Mouse (Mus musculus): ENCODE results near the gene Stpg3. TPM values are rescaled to one million over a fixed set of nuclear protein-coding genes. Genes with fewer than 3 reads are reported as not detected.

Stpg3 gene
- total RNA-seq (2012; rRNA removed) (not detected in 2 replicates), total RNA-seq (2014; rRNA removed) (not detected in 2 replicates), polyA plus RNA-seq (2012; ENCODE audit: insufficient read length, low read depth) (not detected in 2 replicates)

GRCm38 (mm10) chr2:25214444-25214843 lies at the start of gene Stpg3:
TSS of gene Stpg3 (minus strand) at chr2:25214637.
- TF ChIP-seq ZKSCAN1 (IDR thresholded peaks at IDR 0.05; ENCODE audit: borderline replicate concordance, low read depth, low read length) = no peak
- TF ChIP-seq CHD2 (IDR thresholded peaks at IDR 0.05; ENCODE audit: low read length) = no peak
- no peak for TF ChIP-seq MAX (IDR thresholded peaks at IDR 0.05; ENCODE audit: low read length)
- no peak for TF ChIP-seq ELF1 (IDR thresholded peaks at IDR 0.05; ENCODE audit: low read depth, low read length)
- no peak for TF ChIP-seq EP300 (IDR thresholded peaks at IDR 0.05; ENCODE audit: low read length)
- TF ChIP-seq CHD1 (IDR thresholded peaks at IDR 0.05; ENCODE audit: low read depth, low read length) = no peak
- TF ChIP-seq JUN (IDR thresholded peaks at IDR 0.05; ENCODE audit: insufficient read depth, low read depth, low read length) = no peak
- TF ChIP-seq HCFC1 (IDR thresholded peaks at IDR 0.05; ENCODE audit: low read depth, low read length) = no peak
- no peak for TF ChIP-seq ZMIZ1 (IDR thresholded peaks at IDR 0.05; ENCODE audit: low read depth, low read length)
- H3K9me3 ChIP-seq (replicated peaks; ENCODE audit: low read length) = no peaks in the 10 kb centered on the region
- peaks cover 5 to 6% of the 10 kb centered on the region in 2 experiments for H3K36me3 ChIP-seq (replicated peaks in 1 of 2; ENCODE audit: control insufficient read depth in 1 of 2, insufficient read depth in 1 of 2, low read length in 1 of 2)
- in situ Hi-C loops (cut with MboI; ENCODE audit: low pct_ligation_motif_present, low pct_unique_long_range_greater_than_20kb, low sequenced_read_pairs) = no loop called here
- no peak within 1 kb of the TSS for H3K4me2 ChIP-seq (ENCODE audit: insufficient read depth, low read depth, poor library complexity, severe bottlenecking)
- no peak within 1 kb of the TSS for H3K4me3 ChIP-seq (replicated peaks in 1 of 3; ENCODE audit: low read depth in 2 of 3, low read length in 2 of 3, poor library complexity in 1 of 3)
- no peak for DNase-seq (ENCODE audit: extremely low read depth)
- peaks cover 4% of the 10 kb centered on the region for H3K27me3 ChIP-seq (replicated peaks)
- peaks cover 11 to 18% of the 10 kb centered on the region in 2 experiments for H3K4me1 ChIP-seq (ENCODE audit: control insufficient read depth in 1 of 2, insufficient read depth in 2 of 2)
- no peak within 1 kb of the TSS for H3K27ac ChIP-seq (ENCODE audit: insufficient read depth, low read depth)
- dilution Hi-C loops (cut with MboI; ENCODE audit: extremely low pct_ligation_motif_present, extremely low pct_unique_long_range_greater_than_20kb, low sequenced_read_pairs) = no loop called here
- H3K79me2 ChIP-seq (replicated peaks; ENCODE audit: control insufficient read depth, extremely low read depth, insufficient read depth, poor library complexity, severe bottlenecking) = peaks cover 14% of the 10 kb centered on the region
- H3K9ac ChIP-seq (ENCODE audit: insufficient read depth, low read depth) = no peak within 1 kb of the TSS

GRCm38 (mm10) chr2:25263623-25264285 lies 49.3 kb upstream of the Stpg3 start:
- peak overlapping the region; percentile 48 for H3K4me2 ChIP-seq (ENCODE audit: insufficient read depth, low read depth, poor library complexity, severe bottlenecking)
- H3K36me3 ChIP-seq (replicated peaks in 1 of 2; ENCODE audit: control insufficient read depth in 1 of 2, insufficient read depth in 1 of 2, low read length in 1 of 2) = peaks cover 0 to 16% of the 10 kb centered on the region in 2 experiments
- TF ChIP-seq NRF1 (IDR thresholded peaks at IDR 0.05; ENCODE audit: low read depth, low read length) = no peak
- TF ChIP-seq ZMIZ1 (IDR thresholded peaks at IDR 0.05; ENCODE audit: low read depth, low read length) = no peak
- no peak for TF ChIP-seq CHD2 (IDR thresholded peaks at IDR 0.05; ENCODE audit: low read length)
- no peak for TF ChIP-seq EP300 (IDR thresholded peaks at IDR 0.05; ENCODE audit: low read length)
- no peak for TF ChIP-seq JUND (conservative IDR thresholded peaks at IDR 0.05; ENCODE audit: low read depth, low read length)
- TF ChIP-seq RCOR1 (conservative IDR thresholded peaks at IDR 0.05; ENCODE audit: low read depth, low read length) = no peak
- TF ChIP-seq MEF2A (IDR thresholded peaks at IDR 0.05; ENCODE audit: borderline replicate concordance, low read depth, low read length) = no peak
- TF ChIP-seq CHD1 (IDR thresholded peaks at IDR 0.05; ENCODE audit: low read depth, low read length) = no peak
- TF ChIP-seq MAFK (IDR thresholded peaks at IDR 0.05; ENCODE audit: insufficient replicate concordance, low read length) = no peak
- no peak for TF ChIP-seq HCFC1 (IDR thresholded peaks at IDR 0.05; ENCODE audit: low read depth, low read length)
- no peak for TF ChIP-seq POLR2AphosphoS2 (IDR thresholded peaks at IDR 0.05; ENCODE audit: low read depth, low read length)
- TF ChIP-seq IRF4 (IDR thresholded peaks at IDR 0.05; ENCODE audit: low read depth, low read length) = no peak
- TF ChIP-seq CTCF (conservative IDR thresholded peaks at IDR 0.05 in 1 of 2, IDR thresholded peaks at IDR 0.05 in 1 of 2; ENCODE audit: low read depth in 2 of 2, low read length in 2 of 2) = no peak
- TF ChIP-seq JUN (IDR thresholded peaks at IDR 0.05; ENCODE audit: insufficient read depth, low read depth, low read length) = no peak
- no peak for TF ChIP-seq RAD21 (IDR thresholded peaks at IDR 0.05; ENCODE audit: low read depth, low read length)
- no peak for TF ChIP-seq GABPA (IDR thresholded peaks at IDR 0.05; ENCODE audit: insufficient replicate concordance, low read depth, low read length)
- no peak for TF ChIP-seq MAZ (IDR thresholded peaks at IDR 0.05; ENCODE audit: low read depth, low read length)
- no peak for TF ChIP-seq SMC3 (IDR thresholded peaks at IDR 0.05; ENCODE audit: low read depth, low read length)
- no peak for TF ChIP-seq KAT2A (IDR thresholded peaks at IDR 0.05; ENCODE audit: insufficient replicate concordance, low read length)
- no peak for DNase-seq (ENCODE audit: extremely low read depth)
- no peaks in the 10 kb centered on the region for H3K9me3 ChIP-seq (replicated peaks; ENCODE audit: low read length)
- H3K4me1 ChIP-seq (ENCODE audit: control insufficient read depth in 1 of 2, insufficient read depth in 2 of 2) = peaks cover 23 to 60% of the 10 kb centered on the region in 2 experiments
- H3K27ac ChIP-seq (ENCODE audit: insufficient read depth, low read depth) = no peak overlapping the region
- H3K9ac ChIP-seq (ENCODE audit: insufficient read depth, low read depth) = peak overlapping the region; percentile 72; the same call in 1 of the 2 replicates
- H3K4me3 ChIP-seq (replicated peaks in 1 of 3; ENCODE audit: low read depth in 2 of 3, low read length in 2 of 3, poor library complexity in 1 of 3) = peak overlapping the region; percentile 80 to 86 (median 83)
- dilution Hi-C loops (cut with MboI; ENCODE audit: extremely low pct_ligation_motif_present, extremely low pct_unique_long_range_greater_than_20kb, low sequenced_read_pairs) = no loop called here
- in situ Hi-C loops (cut with MboI; ENCODE audit: low pct_ligation_motif_present, low pct_unique_long_range_greater_than_20kb, low sequenced_read_pairs) = no loop called here
- H3K79me2 ChIP-seq (replicated peaks; ENCODE audit: control insufficient read depth, extremely low read depth, insufficient read depth, poor library complexity, severe bottlenecking) = peaks cover 5% of the 10 kb centered on the region; the same call in 1 of the 2 replicates
- H3K27me3 ChIP-seq (replicated peaks) = no peaks in the 10 kb centered on the region
